Mouse (Mus musculus) urinary bladder, postnatal 14 days (tissue): ENCODE results near the gene Nsg2.

ENCODE experiments used
- DNase-seq: peaks from one replicate; pipeline ENCODE4 v3.0.0; 2021; ENCODE audit warnings: low spot score

The Nsg2 gene

GRCm38 (mm10) chr11:32087376-32087775, 87.1 kb downstream of the Nsg2 start:
- no peak for DNase-seq

- no peak for DNase-seq
These were observed 87.6 kb downstream of the Nsg2 start for GRCm38 (mm10) chr11:32087779-32088442.

- no peak for DNase-seq
These were observed 95.5 kb downstream of the Nsg2 start for GRCm38 (mm10) chr11:32095793-32096192.

GRCm38 (mm10) chr11:32096346-32096745, 96.1 kb downstream of the Nsg2 start:
- DNase-seq = no peak

- DNase-seq = no peak
These were observed 100.9 kb downstream of the Nsg2 start for GRCm38 (mm10) chr11:32101059-32101632.

- DNase-seq = no peak
These were observed 102.7 kb downstream of the Nsg2 start for GRCm38 (mm10) chr11:32102976-32103375.

- no peak for DNase-seq
These were observed 104.3 kb downstream of the Nsg2 start for GRCm38 (mm10) chr11:32104406-32105116.

- DNase-seq = no peak
These were observed 105.7 kb downstream of the Nsg2 start for GRCm38 (mm10) chr11:32105750-32106646.

GRCm38 (mm10) chr11:32106647-32106985, 106.4 kb downstream of the Nsg2 start:
- DNase-seq = no peak

GRCm38 (mm10) chr11:32108441-32108840, 108.2 kb downstream of the Nsg2 start:
- no peak for DNase-seq
